Mouse (Mus musculus) testis, adult 2 months (tissue): ENCODE data around the gene Olfr283. TPM values are rescaled to one million over a fixed set of nuclear protein-coding genes. Genes with fewer than 3 reads are reported as not detected.
"Not testable (repeated sequence)": the region's sequence is repeated elsewhere in the genome, so short reads cannot be mapped to it uniquely, and the experiment has no call there.

Source experiments
- H3K27ac ChIP-seq: fragments of 200-500 bp; 2 replicates; pipeline ENCODE4 v1.5.1; 2012; ENCODE audit warnings: low read depth, low read length; ENCODE audit not compliant: control insufficient read depth, insufficient read depth
- H3K27me3 ChIP-seq: fragments of 200-500 bp; 2 replicates; pipeline ENCODE4 v1.6.1; 2012; ENCODE audit warnings: mild to moderate bottlenecking, low read length, moderate library complexity; ENCODE audit not compliant: control insufficient read depth, insufficient read depth
- H3K36me3 ChIP-seq: fragments of 200-500 bp; 2 replicates; pipeline ENCODE4 v1.6.1; 2012; ENCODE audit warnings: mild to moderate bottlenecking, low read length; ENCODE audit not compliant: control insufficient read depth, insufficient read depth
- H3K4me1 ChIP-seq: fragments of 200-500 bp; 2 replicates; pipeline ENCODE4 v1.6.1; 2012; ENCODE audit warnings: low read length; ENCODE audit not compliant: control insufficient read depth, insufficient read depth
- H3K4me3 ChIP-seq: fragments of 200-500 bp; 2 replicates; pipeline ENCODE4 v1.5.1; 2012; ENCODE audit warnings: low read depth, mild to moderate bottlenecking, low read length, moderate library complexity, mixed read lengths; ENCODE audit not compliant: control insufficient read depth
- CTCF ChIP-seq: fragments of 200-500 bp; IDR thresholded peaks from 2 replicates; pipeline ENCODE4 v1.5.1; 2012; ENCODE audit warnings: low read depth, mild to moderate bottlenecking, inconsistent platforms, low read length, moderate library complexity; ENCODE audit not compliant: control insufficient read depth, insufficient read depth, insufficient replicate concordance
- POLR2A ChIP-seq: fragments of 200-500 bp; IDR thresholded peaks from 2 replicates; pipeline ENCODE4 v1.6.1; 2012; ENCODE audit warnings: low read depth, mild to moderate bottlenecking, inconsistent platforms, low read length, moderate library complexity; ENCODE audit not compliant: control insufficient read depth
- polyA plus RNA-seq: library from polyadenylated mRNA; depleted of rRNA; stranded (reverse); fragments of >200 nt; gene quantifications from 2 replicates; pipeline ENCODE4 v1.2.3, GENCODE M21; 2012; rRNA removed

The Olfr283 gene
- not detected in 2 replicates for polyA plus RNA-seq

GRCm38 (mm10) chr15:98380846-98381245 is at the start of gene Olfr283:
Olfr283 (minus strand) TSS chr15:98380946.
- Histone ChIP-seq H3K4me1 (no peaks in the 10 kb centered on the region), H3K36me3 (no peaks in the 10 kb centered on the region), H3K27ac (no peak within 1 kb of the TSS), H3K27me3 (0 out of 2 replicates have a peak, but pooled peaks cover 2% of the 10 kb centered on the region), H3K4me3 (no peak within 1 kb of the TSS)
- TF ChIP-seq CTCF (no peak), POLR2A (no peak)

- H3K27ac ChIP-seq = no peak overlapping the region
- no peak overlapping the region for H3K4me3 ChIP-seq
- H3K27me3 ChIP-seq = no peaks in the 10 kb centered on the region
- no peaks in the 10 kb centered on the region for H3K36me3 ChIP-seq
- H3K4me1 ChIP-seq = peaks cover 5% of the 10 kb centered on the region; the same call in 1 of the 2 replicates
- TF ChIP-seq POLR2A (no peak), CTCF (no peak)
These were observed 44.4 kb upstream of the Olfr283 start for GRCm38 (mm10) chr15:98425188-98425587.

GRCm38 (mm10) chr15:98424753-98425152 is 44.0 kb upstream of the Olfr283 start:
- H3K4me3 ChIP-seq = no peak overlapping the region
- H3K36me3 ChIP-seq = no peaks in the 10 kb centered on the region
- no peaks in the 10 kb centered on the region for H3K27me3 ChIP-seq
- TF ChIP-seq POLR2A (no peak), CTCF (no peak)
- H3K27ac ChIP-seq = no peak overlapping the region
- H3K4me1 ChIP-seq = peaks cover 5% of the 10 kb centered on the region; the same call in 1 of the 2 replicates

GRCm38 (mm10) chr15:98424326-98424725 is 43.6 kb upstream of the Olfr283 start:
- TF ChIP-seq POLR2A (no peak), CTCF (no peak)
- Histone ChIP-seq H3K27me3 (no peaks in the 10 kb centered on the region), H3K4me1 (peaks cover 5% of the 10 kb centered on the region; the same call in 1 of the 2 replicates), H3K27ac (no peak overlapping the region), H3K4me3 (no peak overlapping the region), H3K36me3 (no peaks in the 10 kb centered on the region)

- Histone ChIP-seq H3K4me3 (no peak overlapping the region), H3K27ac (no peak overlapping the region), H3K27me3 (no peaks in the 10 kb centered on the region), H3K4me1 (peaks cover 5% of the 10 kb centered on the region; the same call in 1 of the 2 replicates), H3K36me3 (no peaks in the 10 kb centered on the region)
- TF ChIP-seq POLR2A (no peak), CTCF (no peak)
These were observed 40.2 kb upstream of the Olfr283 start for GRCm38 (mm10) chr15:98420897-98421296.

- TF ChIP-seq CTCF = no peak
- TF ChIP-seq POLR2A = no peak
- no peaks in the 10 kb centered on the region for H3K36me3 ChIP-seq
- no peaks in the 10 kb centered on the region for H3K27me3 ChIP-seq
These were observed 37.4 kb upstream of the Olfr283 start for GRCm38 (mm10) chr15:98418096-98418495.

GRCm38 (mm10) chr15:98417285-98417684 is 36.5 kb upstream of the Olfr283 start:
- not testable (repeated sequence) for H3K27me3 ChIP-seq, H3K4me3 ChIP-seq, H3K4me1 ChIP-seq, H3K36me3 ChIP-seq, H3K27ac ChIP-seq

More at GRCm38 (mm10) chr15:98418096-98418495, 37.4 kb upstream of the Olfr283 start:
- Histone ChIP-seq H3K4me3 (no peak overlapping the region), H3K4me1 (no peaks in the 10 kb centered on the region), H3K27ac (no peak overlapping the region)

- not testable (repeated sequence) for H3K27ac ChIP-seq, H3K27me3 ChIP-seq, H3K4me1 ChIP-seq, H3K4me3 ChIP-seq, H3K36me3 ChIP-seq
These were observed 36.1 kb upstream of the Olfr283 start for GRCm38 (mm10) chr15:98416802-98417201.
